Mouse (Mus musculus) CH12.LX (cell line): ENCODE measurements around the gene Mapkapk2. TPM values are rescaled to one million over a fixed set of nuclear protein-coding genes. Genes with fewer than 3 reads are reported as not detected.

Experiments used
- DNase-seq: peaks from one replicate; pipeline ENCODE4 v3.0.0-alpha.2; 2013; ENCODE audit errors: extremely low read depth
- H3K27ac ChIP-seq: 2 replicates; pipeline ENCODE4 v1.5.1; 2012; ENCODE audit warnings: low read depth, mild to moderate bottlenecking, control low read depth, moderate library complexity; ENCODE audit not compliant: insufficient read depth
- H3K27me3 ChIP-seq: replicated peaks from 2 replicates; pipeline ENCODE3; 2012; ENCODE audit warnings: inconsistent platforms
- H3K36me3 ChIP-seq, 2 experiments: replicated peaks in 1 of 2; 2 replicates each; pipeline versions ENCODE3 to v1.6.1; 2012; ENCODE audit warnings: inconsistent platforms in 1 of 2, low read length in 1 of 2, mild to moderate bottlenecking in 1 of 2, mixed read lengths in 1 of 2, moderate library complexity in 1 of 2; ENCODE audit not compliant: control insufficient read depth in 1 of 2, insufficient read depth in 1 of 2
- H3K4me1 ChIP-seq, 2 experiments: 2 replicates each; pipeline ENCODE4 v1.6.1; 2012; ENCODE audit warnings: inconsistent platforms in 1 of 2, moderate library complexity in 1 of 2; ENCODE audit not compliant: insufficient read depth in 2 of 2, control insufficient read depth in 1 of 2
- H3K4me2 ChIP-seq: 2 replicates; pipeline ENCODE4 v1.6.1; 2012; ENCODE audit warnings: low read depth, mild to moderate bottlenecking, control low read depth; ENCODE audit not compliant: poor library complexity, insufficient read depth, severe bottlenecking
- H3K4me3 ChIP-seq, 3 experiments: fragments of 150-350 bp in 1 of 3; sonication (generic) in 1 of 3; replicated peaks in 1 of 3; 2 replicates each; pipeline versions ENCODE3 to v1.5.1; 2011 to 2012; ENCODE audit warnings: low read depth in 2 of 3, low read length in 2 of 3, mild to moderate bottlenecking in 2 of 3, moderate library complexity in 2 of 3, control low read depth in 1 of 3, improper control_type of control experiment in 1 of 3, inconsistent platforms in 1 of 3, mixed read lengths in 1 of 3; ENCODE audit not compliant: poor library complexity in 1 of 3
- H3K79me2 ChIP-seq: replicated peaks from 2 replicates; pipeline ENCODE4 v1.6.1; 2012; ENCODE audit warnings: mild to moderate bottlenecking, moderate library complexity; ENCODE audit not compliant: control insufficient read depth, poor library complexity, insufficient read depth, severe bottlenecking; ENCODE audit errors: extremely low read depth
- H3K9ac ChIP-seq: 2 replicates; pipeline ENCODE4 v1.6.1; 2012; ENCODE audit warnings: low read depth, mild to moderate bottlenecking, control low read depth, moderate library complexity; ENCODE audit not compliant: insufficient read depth
- H3K9me3 ChIP-seq: replicated peaks from 2 replicates; pipeline ENCODE3; 2012; ENCODE audit warnings: low read length, inconsistent platforms, mixed read lengths
- BHLHE40 ChIP-seq: IDR thresholded peaks from 2 replicates; pipeline ENCODE4 v1.6.1; 2011; ENCODE audit warnings: mild to moderate bottlenecking, low read depth, low read length, improper control_type of control experiment
- CHD1 ChIP-seq: IDR thresholded peaks from 2 replicates; pipeline ENCODE4 v1.6.1; 2012; ENCODE audit warnings: low read depth, low read length, improper control_type of control experiment, inconsistent platforms
- CHD2 ChIP-seq: IDR thresholded peaks from 2 replicates; pipeline ENCODE4 v1.6.1; 2011; ENCODE audit warnings: low read length, improper control_type of control experiment
- E2F4 ChIP-seq: IDR thresholded peaks from 2 replicates; pipeline ENCODE4 v1.6.1; 2011; ENCODE audit warnings: low read depth, low read length, improper control_type of control experiment; ENCODE audit not compliant: insufficient replicate concordance
- ELF1 ChIP-seq: IDR thresholded peaks from 2 replicates; pipeline ENCODE4 v1.6.1; 2014; ENCODE audit warnings: low read depth, mild to moderate bottlenecking, inconsistent platforms, low read length, improper control_type of control experiment
- EP300 ChIP-seq: IDR thresholded peaks from 2 replicates; pipeline ENCODE4 v1.6.1; 2011; ENCODE audit warnings: low read length, improper control_type of control experiment
- ETS1 ChIP-seq: conservative IDR thresholded peaks from 2 replicates; pipeline ENCODE4 v1.6.1; 2012; ENCODE audit warnings: low read depth, mild to moderate bottlenecking, inconsistent platforms, low read length, improper control_type of control experiment, moderate library complexity
- GABPA ChIP-seq: IDR thresholded peaks from 2 replicates; pipeline ENCODE4 v1.6.1; 2012; ENCODE audit warnings: low read depth, low read length, improper control_type of control experiment, inconsistent platforms; ENCODE audit not compliant: insufficient replicate concordance
- HCFC1 ChIP-seq: IDR thresholded peaks from 2 replicates; pipeline ENCODE4 v1.6.1; 2012; ENCODE audit warnings: low read depth, mild to moderate bottlenecking, inconsistent platforms, low read length, improper control_type of control experiment
- IRF4 ChIP-seq: IDR thresholded peaks from 2 replicates; pipeline ENCODE4 v1.6.1; 2014; ENCODE audit warnings: low read depth, mild to moderate bottlenecking, inconsistent platforms, low read length, improper control_type of control experiment
- JUN ChIP-seq: IDR thresholded peaks from 2 replicates; pipeline ENCODE4 v1.6.1; 2011; ENCODE audit warnings: low read depth, mild to moderate bottlenecking, low read length, improper control_type of control experiment, moderate library complexity; ENCODE audit not compliant: insufficient read depth
- KAT2A ChIP-seq: IDR thresholded peaks from 2 replicates; pipeline ENCODE4 v1.6.1; 2012; ENCODE audit warnings: low read length, improper control_type of control experiment, inconsistent platforms; ENCODE audit not compliant: insufficient replicate concordance
- MAFK ChIP-seq: IDR thresholded peaks from 2 replicates; pipeline ENCODE4 v1.6.1; 2011; ENCODE audit warnings: low read length, improper control_type of control experiment; ENCODE audit not compliant: insufficient replicate concordance
- MAX ChIP-seq: IDR thresholded peaks from 2 replicates; pipeline ENCODE4 v1.6.1; 2011; ENCODE audit warnings: low read length, improper control_type of control experiment
- MEF2A ChIP-seq: IDR thresholded peaks from 2 replicates; pipeline ENCODE4 v1.6.1; 2014; ENCODE audit warnings: low read depth, mild to moderate bottlenecking, inconsistent platforms, low read length, improper control_type of control experiment, borderline replicate concordance
- MXI1 ChIP-seq: IDR thresholded peaks from 2 replicates; pipeline ENCODE4 v1.6.1; 2011; ENCODE audit warnings: mild to moderate bottlenecking, low read depth, low read length, improper control_type of control experiment
- NELFE ChIP-seq: IDR thresholded peaks from 2 replicates; pipeline ENCODE4 v1.6.1; 2011; ENCODE audit warnings: low read depth, low read length, improper control_type of control experiment
- NRF1 ChIP-seq: IDR thresholded peaks from 2 replicates; pipeline ENCODE4 v1.6.1; 2014; ENCODE audit warnings: low read depth, mild to moderate bottlenecking, inconsistent platforms, low read length, improper control_type of control experiment, moderate library complexity
- PAX5 ChIP-seq: IDR thresholded peaks from 2 replicates; pipeline ENCODE4 v1.6.1; 2012; ENCODE audit warnings: low read length, inconsistent platforms, mixed read lengths
- RAD21 ChIP-seq: IDR thresholded peaks from 2 replicates; pipeline ENCODE4 v1.6.1; 2011; ENCODE audit warnings: low read depth, mild to moderate bottlenecking, low read length, improper control_type of control experiment, moderate library complexity
- RCOR1 ChIP-seq: conservative IDR thresholded peaks from 2 replicates; pipeline ENCODE4 v1.6.1; 2012; ENCODE audit warnings: low read depth, mild to moderate bottlenecking, inconsistent platforms, low read length, improper control_type of control experiment
- SIN3A ChIP-seq: IDR thresholded peaks from 2 replicates; pipeline ENCODE4 v1.6.1; 2012; ENCODE audit warnings: low read length, improper control_type of control experiment, inconsistent platforms
- SMC3 ChIP-seq: IDR thresholded peaks from 2 replicates; pipeline ENCODE4 v1.6.1; 2011; ENCODE audit warnings: low read depth, low read length, improper control_type of control experiment
- TBP ChIP-seq: conservative IDR thresholded peaks from 2 replicates; pipeline ENCODE4 v1.6.1; 2011; ENCODE audit warnings: low read depth, low read length, improper control_type of control experiment
- UBTF ChIP-seq: IDR thresholded peaks from 2 replicates; pipeline ENCODE4 v1.6.1; 2012; ENCODE audit warnings: low read depth, mild to moderate bottlenecking, inconsistent platforms, low read length, improper control_type of control experiment, moderate library complexity
- USF1 ChIP-seq: IDR thresholded peaks from 2 replicates; pipeline ENCODE4 v1.6.1; 2014; ENCODE audit warnings: low read depth, mild to moderate bottlenecking, inconsistent platforms, low read length, improper control_type of control experiment
- ZC3H11A ChIP-seq: IDR thresholded peaks from 2 replicates; pipeline ENCODE4 v1.6.1; 2012; ENCODE audit warnings: low read depth, mild to moderate bottlenecking, inconsistent platforms, low read length, improper control_type of control experiment
- ZKSCAN1 ChIP-seq: IDR thresholded peaks from 2 replicates; pipeline ENCODE4 v1.6.1; 2012; ENCODE audit warnings: low read depth, inconsistent platforms, low read length, improper control_type of control experiment, borderline replicate concordance
- ZNF384 ChIP-seq: IDR thresholded peaks from 2 replicates; pipeline ENCODE4 v1.6.1; 2012; ENCODE audit warnings: low read depth, low read length, improper control_type of control experiment, inconsistent platforms
- dilution Hi-C: fragments of 300-500 bp; cut with MboI; formaldehyde crosslinking; loops from 2 replicates; pipeline ENCODE4 v1.14.3; 2020; ENCODE audit warnings: low sequenced_read_pairs; ENCODE audit not compliant: extremely low pct_unique_long_range_greater_than_20kb, extremely low pct_ligation_motif_present
- in situ Hi-C: fragments of 300-500 bp; cut with MboI; formaldehyde crosslinking; loops from 3 replicates; pipeline ENCODE4 v1.14.3; 2019; ENCODE audit warnings: low sequenced_read_pairs, low pct_ligation_motif_present, low pct_unique_long_range_greater_than_20kb, mixed read lengths
- polyA plus RNA-seq: library from polyadenylated mRNA; unstranded; fragments of >175 nt; gene quantifications from 2 replicates; pipeline ENCODE4 v1.2.1, GENCODE M21; 2012; ENCODE audit warnings: low read depth; ENCODE audit not compliant: insufficient read length
- total RNA-seq, 2 experiments: library from RNA; depleted of rRNA; stranded (reverse); fragments of 300-350 nt in 1 of 2; fragments of >200 nt in 1 of 2; gene quantifications; 2 replicates each; pipeline ENCODE4 v1.2.3; 2012 to 2014

Mapkapk2 gene
- total and polyA plus RNA-seq, 3 experiments: 55.0 to 63.5 (median 62.9) TPM

- no peak overlapping the region for H3K4me3 ChIP-seq
- no peaks in the 10 kb centered on the region for H3K27me3 ChIP-seq
- no peak for DNase-seq
- dilution Hi-C loops: no loop called here
- TF ChIP-seq HCFC1 (no peak), CHD2 (no peak), RAD21 (no peak), EP300 (no peak), UBTF (no peak), CHD1 (no peak), SMC3 (no peak), MAFK (no peak), MAX (no peak), KAT2A (no peak), ZC3H11A (no peak), SIN3A (no peak), ETS1 (no peak), NRF1 (no peak), TBP (no peak)
- in situ Hi-C loops: no loop called here
- H3K9me3 ChIP-seq: no peaks in the 10 kb centered on the region
- peaks cover 23% of the 10 kb centered on the region for H3K79me2 ChIP-seq
- no peak overlapping the region for H3K9ac ChIP-seq
- no peak overlapping the region for H3K4me2 ChIP-seq
- H3K36me3 ChIP-seq: peaks cover 25 to 45% of the 10 kb centered on the region in 2 experiments
- no peak overlapping the region for H3K27ac ChIP-seq
- peaks cover 0 to 36% of the 10 kb centered on the region in 2 experiments; a peak in 2 of 4 replicates for H3K4me1 ChIP-seq
Measured at GRCm38 (mm10) chr1:131134231-131134630, 36.6 kb upstream of the Mapkapk2 start.

- H3K27me3 ChIP-seq: no peaks in the 10 kb centered on the region
- H3K79me2 ChIP-seq: no peaks in the 10 kb centered on the region; the same call in 1 of the 2 replicates
- peaks cover 37 to 48% of the 10 kb centered on the region in 2 experiments for H3K36me3 ChIP-seq
- no peak for DNase-seq
- H3K9me3 ChIP-seq: no peaks in the 10 kb centered on the region
- no peak overlapping the region for H3K4me2 ChIP-seq
- peaks cover 0 to 8% of the 10 kb centered on the region in 2 experiments; a peak in 2 of 4 replicates for H3K4me1 ChIP-seq
- in situ Hi-C loops (no loop called here), dilution Hi-C loops (no loop called here)
- no peak overlapping the region for H3K27ac ChIP-seq
- H3K4me3 ChIP-seq: no peak overlapping the region
- no peak overlapping the region for H3K9ac ChIP-seq
- TF ChIP-seq USF1: peak; percentile 25; the same call in 1 of the 2 replicates
- no peak for TF ChIP-seq RAD21
- TF ChIP-seq CHD2: no peak
- 0 out of 2 replicates have a peak, but pooled peaks have one; percentile 12 for TF ChIP-seq IRF4
- no peak for TF ChIP-seq TBP
- no peak for TF ChIP-seq SIN3A
- peak; percentile 82 for TF ChIP-seq ZNF384
- TF ChIP-seq ZKSCAN1: no peak
- TF ChIP-seq PAX5: no peak
- TF ChIP-seq RCOR1: no peak
- no peak for TF ChIP-seq NELFE
- no peak for TF ChIP-seq CHD1
- TF ChIP-seq EP300: no peak
- no peak for TF ChIP-seq MEF2A
- TF ChIP-seq SMC3: no peak
- peak; percentile 68; the same call in 1 of the 2 replicates for TF ChIP-seq MXI1
- TF ChIP-seq ZC3H11A: no peak
- TF ChIP-seq E2F4: no peak
- no peak for TF ChIP-seq ETS1
- TF ChIP-seq JUN: no peak
- TF ChIP-seq BHLHE40: peak; percentile 35; the same call in 1 of the 2 replicates
- no peak for TF ChIP-seq ELF1
- no peak for TF ChIP-seq GABPA
- no peak for TF ChIP-seq MAFK
Measured at GRCm38 (mm10) chr1:131125987-131126744, 28.5 kb upstream of the Mapkapk2 start.
